Mouse (Mus musculus) embryonic facial prominence, embryonic 11.5 days (tissue): ENCODE measurements at regions not wholly inside any gene's neighbourhood (a gene's known extent, or its start where the extent isn't known, plus 50 kb on each side); places are given as distances from the start of the nearest gene placed in this dataset.

ENCODE experiments used
- ATAC-seq: fragments of 200-750 bp; cut with Nextera tagmentation; replicated peaks from 2 replicates; pipeline ENCODE4 v1.8.0; 2017; ENCODE audit warnings: low read depth; ENCODE audit not compliant: insufficient number of reproducible peaks, low FRiP score, low TSS enrichment
- DNase-seq: peaks from one replicate; pipeline ENCODE4 v3.0.0-alpha.2; 2015; ENCODE audit warnings: low spot score
- H3K27ac ChIP-seq: fragments of 300-500 bp; sonication (generic); replicated peaks from 2 replicates; pipeline ENCODE4 v1.5.1; 2014; ENCODE audit warnings: mild to moderate bottlenecking, low read depth, low read length, control low read depth
- H3K27me3 ChIP-seq: fragments of 300-500 bp; sonication (generic); 2 replicates; pipeline ENCODE4 v1.6.1; 2014; ENCODE audit warnings: mild to moderate bottlenecking, low read length, moderate library complexity, mixed read lengths; ENCODE audit not compliant: control insufficient read depth, insufficient read depth
- H3K36me3 ChIP-seq: fragments of 300-500 bp; sonication (generic); replicated peaks from 2 replicates; pipeline ENCODE4 v1.6.1; 2014; ENCODE audit warnings: low read depth, mild to moderate bottlenecking, low read length, moderate library complexity, mixed read lengths; ENCODE audit not compliant: control insufficient read depth, insufficient read depth
- H3K4me1 ChIP-seq: fragments of 300-500 bp; sonication (generic); 2 replicates; pipeline ENCODE4 v1.6.1; 2014; ENCODE audit warnings: low read length, mixed read lengths; ENCODE audit not compliant: control insufficient read depth, insufficient read depth
- H3K4me2 ChIP-seq: fragments of 300-500 bp; sonication (generic); 2 replicates; pipeline ENCODE4 v1.6.1; 2014; ENCODE audit warnings: low read depth, mild to moderate bottlenecking, control low read depth, low read length, moderate library complexity
- H3K4me3 ChIP-seq: fragments of 300-500 bp; sonication (generic); 2 replicates; pipeline ENCODE4 v1.5.1; 2014; ENCODE audit warnings: low read depth, low read length, control low read depth
- H3K9ac ChIP-seq: fragments of 300-500 bp; sonication (generic); replicated peaks from 2 replicates; pipeline ENCODE4 v1.6.1; 2014; ENCODE audit warnings: mild to moderate bottlenecking, control low read depth, low read length
- H3K9me3 ChIP-seq: fragments of 300-500 bp; sonication (generic); replicated peaks from 2 replicates; pipeline ENCODE4 v1.6.1; 2016; ENCODE audit warnings: mild to moderate bottlenecking, low read length, inconsistent platforms, mixed read lengths; ENCODE audit not compliant: control insufficient read depth
- WGBS: fragments of 180-500 bp; shearing (Covaris S2); extraction: QIAGEN DNeasy Blood & Tissue Kit; methylation state at CpG from one replicate; pipeline ENCODE4 v1.1.7; 2014; 5-methylcytosine and 5-hydroxymethylcytosine counted together

- DNase-seq (no peak), ATAC-seq (no peak)
- no peaks in the 10 kb centered on the region for H3K27me3 ChIP-seq
- H3K27ac ChIP-seq = no peak overlapping the region
- no peak overlapping the region for H3K9ac ChIP-seq
- H3K4me2 ChIP-seq = no peak overlapping the region
- H3K36me3 ChIP-seq = no peaks in the 10 kb centered on the region; the same call in 1 of the 2 replicates
- no peaks in the 10 kb centered on the region for H3K4me1 ChIP-seq
- WGBS = 92% methylated on average over 3 of the region's 3 CpGs
- no peak overlapping the region for H3K4me3 ChIP-seq
- no peaks in the 10 kb centered on the region for H3K9me3 ChIP-seq
Observed at GRCm38 (mm10) chr9:41402942-41403341, 241.4 kb upstream of the Ubash3b start.

GRCm38 (mm10) chr9:41400950-41401349 lies 239.5 kb upstream of the Ubash3b start:
- Histone ChIP-seq H3K4me3 (no peak overlapping the region), H3K9ac (no peak overlapping the region), H3K9me3 (no peaks in the 10 kb centered on the region), H3K36me3 (no peaks in the 10 kb centered on the region; the same call in 1 of the 2 replicates), H3K4me1 (no peaks in the 10 kb centered on the region), H3K27me3 (no peaks in the 10 kb centered on the region), H3K4me2 (no peak overlapping the region), H3K27ac (no peak overlapping the region)
- ATAC-seq (no peak), DNase-seq (no peak)
- 79% methylated on average over 6 of the region's 6 CpGs for WGBS

- no peaks in the 10 kb centered on the region for H3K36me3 ChIP-seq
- no peak for ATAC-seq
- no peaks in the 10 kb centered on the region for H3K4me1 ChIP-seq
- no peak overlapping the region for H3K27ac ChIP-seq
- no peak overlapping the region for H3K9ac ChIP-seq
- peak; percentile 40 for DNase-seq
- H3K27me3 ChIP-seq = no peaks in the 10 kb centered on the region
- no peaks in the 10 kb centered on the region for H3K9me3 ChIP-seq
- H3K4me3 ChIP-seq = no peak overlapping the region
- WGBS = 22% methylated on average over 4 of the region's 4 CpGs
- no peak overlapping the region for H3K4me2 ChIP-seq
Observed at GRCm38 (mm10) chr9:41395471-41395870, 234.0 kb upstream of the Ubash3b start.

- DNase-seq = no peak
- no peak overlapping the region for H3K4me3 ChIP-seq
- no peaks in the 10 kb centered on the region for H3K4me1 ChIP-seq
- H3K9me3 ChIP-seq = no peaks in the 10 kb centered on the region
- WGBS = 57% methylated on average over 6 of the region's 6 CpGs
- no peak overlapping the region for H3K9ac ChIP-seq
- no peak for ATAC-seq
- H3K27ac ChIP-seq = no peak overlapping the region
- H3K4me2 ChIP-seq = no peak overlapping the region
- no peaks in the 10 kb centered on the region for H3K27me3 ChIP-seq
- no peaks in the 10 kb centered on the region for H3K36me3 ChIP-seq
Observed at GRCm38 (mm10) chr9:41391591-41392320, 230.3 kb upstream of the Ubash3b start.

- 75% methylated on average over 1 of the region's 1 CpGs for WGBS
- ATAC-seq (no peak), DNase-seq (peak; percentile 24)
Observed at GRCm38 (mm10) chr9:41379283-41379682, 217.8 kb upstream of the Ubash3b start.

GRCm38 (mm10) chr9:41378627-41379231 lies 217.2 kb upstream of the Ubash3b start:
- Histone ChIP-seq H3K9me3 (no peaks in the 10 kb centered on the region), H3K4me2 (peak overlapping the region; percentile 14; the same call in 1 of the 2 replicates), H3K27ac (peak overlapping the region; percentile 39; the same call in 1 of the 2 replicates), H3K36me3 (no peaks in the 10 kb centered on the region), H3K4me3 (no peak overlapping the region), H3K4me1 (peaks cover 7% of the 10 kb centered on the region), H3K9ac (peak overlapping the region; percentile 46), H3K27me3 (no peaks in the 10 kb centered on the region)
- ATAC-seq (peak; percentile 42), DNase-seq (peak; percentile 31)
- WGBS = 21% methylated on average over 10 of the region's 10 CpGs

More at GRCm38 (mm10) chr9:41379283-41379682, 217.8 kb upstream of the Ubash3b start:
- Histone ChIP-seq H3K9ac (no peak overlapping the region; the same call in 1 of the 2 replicates), H3K4me3 (no peak overlapping the region), H3K27ac (0 out of 2 replicates have a peak overlapping the region, but pooled peaks have one; percentile 23), H3K9me3 (no peaks in the 10 kb centered on the region), H3K4me1 (peaks cover 7% of the 10 kb centered on the region), H3K4me2 (no peak overlapping the region; the same call in 1 of the 2 replicates), H3K36me3 (no peaks in the 10 kb centered on the region), H3K27me3 (no peaks in the 10 kb centered on the region)

GRCm38 (mm10) chr9:41377701-41378626 lies 216.5 kb upstream of the Ubash3b start:
- peaks cover 7% of the 10 kb centered on the region for H3K4me1 ChIP-seq
- H3K27ac ChIP-seq = peak overlapping the region; percentile 60
- ATAC-seq (peak; percentile 36; the same call in 1 of the 2 replicates), DNase-seq (peak; percentile 38)
- no peaks in the 10 kb centered on the region for H3K27me3 ChIP-seq
- H3K9ac ChIP-seq = peak overlapping the region; percentile 46
- 48% methylated on average over 18 of the region's 18 CpGs for WGBS
- H3K36me3 ChIP-seq = no peaks in the 10 kb centered on the region
- H3K4me2 ChIP-seq = peak overlapping the region; percentile 14; the same call in 1 of the 2 replicates
- no peaks in the 10 kb centered on the region for H3K9me3 ChIP-seq
- H3K4me3 ChIP-seq = no peak overlapping the region
